Mouse (Mus musculus): ENCODE measurements around the gene Gfod1.

- TF ChIP-seq ZC3H11A (IDR thresholded peaks at IDR 0.05; ENCODE audit: borderline replicate concordance, low read depth, low read length) (no peak), ZNF384 (IDR thresholded peaks at IDR 0.05; ENCODE audit: low read depth, low read length) (no peak)
Measured at GRCm38 (mm10) chr13:43181104-43181503, 122.9 kb downstream of the Gfod1 start.

Data from ES-E14 (cell line).